Mouse (Mus musculus) fat pad, adult 2 months (tissue): ENCODE results near the gene Btbd35f2.
"Not testable (repeated sequence)": the region's sequence is repeated elsewhere in the genome, so short reads cannot be mapped to it uniquely, and the experiment has no call there.

Source experiments
- DNase-seq: peaks from one replicate; pipeline ENCODE4 v3.0.0-alpha.2; 2011; ENCODE audit warnings: low read depth, low spot score; ENCODE audit errors: extremely low read depth

The Btbd35f2 gene

GRCm38 (mm10) chrX:32278094-32278493 is at the start of gene Btbd35f2:
Btbd35f2 (plus strand) TSS chrX:32278394.
- DNase-seq = not testable (repeated sequence)
